Mouse (Mus musculus): ENCODE measurements around the gene Ccdc105.

The Ccdc105 gene

DNA sequence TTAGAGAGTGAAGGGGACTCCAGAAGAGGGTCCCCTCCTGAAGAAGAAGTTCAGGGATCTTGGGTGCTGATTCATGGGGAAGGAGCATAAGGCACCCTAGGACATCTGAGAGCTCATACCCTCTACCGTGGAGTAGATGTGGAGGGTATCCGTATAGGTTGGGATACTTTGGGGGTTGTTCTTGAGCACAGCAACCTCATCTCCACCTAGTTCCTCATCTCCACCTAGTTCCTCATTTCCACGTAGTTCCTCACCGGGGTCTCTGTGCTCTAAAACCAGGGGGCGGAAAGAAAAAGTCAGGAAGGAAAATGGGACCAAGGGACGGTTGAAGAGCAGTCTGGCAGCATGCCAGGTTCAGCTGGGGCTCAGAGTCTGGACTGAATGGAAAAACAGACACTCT, 38.7 kb downstream of the Ccdc105 start:
- no peak for DNase-seq

DNA sequence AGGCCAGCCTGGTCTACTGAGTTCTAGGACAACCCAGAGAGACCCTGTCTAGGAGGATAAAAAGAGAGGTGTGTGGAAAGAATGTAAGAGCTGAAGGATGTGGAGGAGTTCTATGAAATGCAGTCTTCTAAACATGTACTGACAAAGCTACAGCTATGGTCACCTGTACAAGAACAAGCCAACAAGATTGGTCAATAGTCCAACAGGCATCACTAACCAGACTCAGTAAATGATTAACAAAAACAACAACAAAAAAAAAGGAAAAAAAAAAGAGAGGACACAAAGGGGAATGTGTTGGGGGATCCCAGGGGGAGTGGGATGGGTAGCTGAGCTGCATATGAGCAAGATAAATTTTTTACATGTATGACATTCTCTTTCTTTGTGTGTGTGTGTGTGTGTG, 42.2 kb downstream of the Ccdc105 start:
- no peak for DNase-seq

DNA sequence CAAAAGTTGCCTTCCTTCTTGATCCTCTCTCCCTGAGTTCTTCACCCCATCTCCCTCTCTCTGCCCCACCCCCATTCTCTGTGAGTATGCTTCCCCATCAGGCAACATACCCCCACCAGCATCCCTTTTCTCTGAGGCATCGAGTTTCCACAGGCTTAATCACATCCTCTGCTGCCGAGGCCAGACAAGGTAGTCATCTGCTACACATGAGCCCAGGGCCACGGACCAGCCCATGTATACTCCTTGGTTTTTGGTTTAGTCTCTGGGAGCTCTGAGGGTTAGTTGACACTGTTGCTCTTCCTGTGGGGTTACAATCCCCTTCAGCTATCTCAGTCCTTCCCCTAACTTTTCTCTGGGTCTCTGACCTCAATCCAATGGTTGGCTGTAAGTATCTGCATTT, 52.0 kb downstream of the Ccdc105 start:
- no peak for DNase-seq
